26 mouse cellular contexts compared by ENCODE assay signal in genomic region chr3:129227331-129227730, GRCm38 (mm10). TPM values are rescaled to one million over a fixed set of nuclear protein-coding genes. Genes with fewer than 3 reads are reported as not detected.
DNase-seq lines count a peak whose midpoint lies in the region; ATAC-seq lines count a peak whose summit lies in the region.
"Had no signal": no experiment of that assay in that cellular context is flagged by ENCODE, and none has a peak within 500 bp of the region (broad histone marks: within the 10 kb centered on the region; RNA-seq: fewer than 3 reads in every experiment).

No protein-coding gene starts in this region.

- H3K27ac ChIP-seq in heart, embryonic 16.5 days (ENCODE audit: low read length) = no peak overlapping the region
- H3K27ac ChIP-seq in embryonic facial prominence, embryonic 10.5 days (replicated peaks) = no peak overlapping the region
- no peak overlapping the region for H3K27ac ChIP-seq in forebrain, embryonic 13.5 days
- H3K27ac ChIP-seq: gastrocnemius, adult 2 months; hindbrain, embryonic 15.5 days; layer of hippocampus, adult 2 months; limb, embryonic 13.5 days; liver, embryonic 12.5 days; midbrain, embryonic 12.5 days had no signal

- peak overlapping the region; percentile 2; the same call in 1 of the 2 replicates for H3K4me2 ChIP-seq in heart, embryonic 16.5 days (ENCODE audit: low read depth, low read length)
- no peak overlapping the region for H3K4me2 ChIP-seq in forebrain, embryonic 13.5 days
- H3K4me2 ChIP-seq: hindbrain, embryonic 15.5 days; limb, embryonic 13.5 days; liver, embryonic 12.5 days; midbrain, embryonic 12.5 days had no signal

- intact Hi-C loops in heart, postnatal 10 days (cut with DNase I) = no loop called here

- H3K9me3 ChIP-seq in heart, embryonic 16.5 days (replicated peaks; ENCODE audit: control insufficient read depth, low read length) = no peaks in the 10 kb centered on the region
- no peaks in the 10 kb centered on the region for H3K9me3 ChIP-seq in embryonic facial prominence, embryonic 10.5 days
- no peaks in the 10 kb centered on the region for H3K9me3 ChIP-seq in forebrain, embryonic 13.5 days (replicated peaks)
- H3K9me3 ChIP-seq: hindbrain, embryonic 15.5 days; limb, embryonic 13.5 days; liver, embryonic 12.5 days; midbrain, embryonic 12.5 days had no signal

- H3K27me3 ChIP-seq in heart, embryonic 16.5 days (ENCODE audit: control insufficient read depth, insufficient read depth, low read length) = peaks cover 50% of the 10 kb centered on the region
- H3K27me3 ChIP-seq in embryonic facial prominence, embryonic 10.5 days (replicated peaks; ENCODE audit: low read depth, poor library complexity, severe bottlenecking) = peaks cover 75% of the 10 kb centered on the region
- H3K27me3 ChIP-seq in forebrain, embryonic 13.5 days = peaks cover 73% of the 10 kb centered on the region

- peak; percentile 69 for DNase-seq in heart, adult 11 months
- DNase-seq in heart, postnatal 10 days = no peak
- DNase-seq in heart, adult 8-10 months (ENCODE audit: low spot score) = no peak
- peak; percentile 56 for DNase-seq in ES-CJ7 (ENCODE audit: low read depth, low spot score)
- peak; percentile 45 for DNase-seq in embryonic facial prominence, embryonic 10.5 days (ENCODE audit: low spot score)
- DNase-seq in cerebellum, postnatal 14 days = no peak
- DNase-seq: adrenal gland, postnatal 25 days; cerebellum, adult 8-10 months; gastrocnemius, adult 2 months; kidney, postnatal 25 days; lung, adult 18-20 months; lung, postnatal 10 days; right cerebral cortex, postnatal 25 days; spleen, adult 18-20 months; thymus, postnatal 14 days had no signal

- H3K9ac ChIP-seq in heart, embryonic 16.5 days (ENCODE audit: low read length) = no peak overlapping the region
- no peak overlapping the region for H3K9ac ChIP-seq in forebrain, embryonic 13.5 days
- H3K9ac ChIP-seq: hindbrain, embryonic 15.5 days; limb, embryonic 13.5 days; liver, embryonic 12.5 days; midbrain, embryonic 12.5 days had no signal

- H3K4me3 ChIP-seq in heart, embryonic 16.5 days (ENCODE audit: low read length) = no peak overlapping the region
- no peak overlapping the region for H3K4me3 ChIP-seq in embryonic facial prominence, embryonic 10.5 days
- H3K4me3 ChIP-seq in forebrain, embryonic 13.5 days = no peak overlapping the region
- H3K4me3 ChIP-seq: gastrocnemius, adult 2 months; hindbrain, embryonic 15.5 days; layer of hippocampus, adult 2 months; limb, embryonic 13.5 days; liver, embryonic 12.5 days; midbrain, embryonic 12.5 days had no signal

- no peak for ATAC-seq in heart, embryonic 16.5 days (replicated peaks; ENCODE audit: extremely low read depth, insufficient read depth, low FRiP score)
- no peak for ATAC-seq in forebrain, embryonic 13.5 days
- ATAC-seq: intestine, postnatal 0 days; liver, embryonic 12.5 days had no signal

- H3K36me3 ChIP-seq in heart, embryonic 16.5 days (ENCODE audit: control insufficient read depth, insufficient read depth) = no peaks in the 10 kb centered on the region
- no peaks in the 10 kb centered on the region for H3K36me3 ChIP-seq in embryonic facial prominence, embryonic 10.5 days (replicated peaks)
- no peaks in the 10 kb centered on the region for H3K36me3 ChIP-seq in forebrain, embryonic 13.5 days (ENCODE audit: poor library complexity, severe bottlenecking)
- H3K36me3 ChIP-seq: hindbrain, embryonic 15.5 days; limb, embryonic 13.5 days; liver, embryonic 12.5 days; midbrain, embryonic 12.5 days had no signal

- 0 out of 2 replicates have a peak, but pooled peaks cover 3% of the 10 kb centered on the region for H3K4me1 ChIP-seq in heart, embryonic 16.5 days (ENCODE audit: control insufficient read depth, insufficient read depth, low read length)
- H3K4me1 ChIP-seq in embryonic facial prominence, embryonic 10.5 days = peaks cover 33% of the 10 kb centered on the region
- no peaks in the 10 kb centered on the region for H3K4me1 ChIP-seq in forebrain, embryonic 13.5 days
- H3K4me1 ChIP-seq: hindbrain, embryonic 15.5 days; liver, embryonic 12.5 days had no signal

- 17% methylated on average over 5 of the region's 5 CpGs for WGBS in heart, embryonic 16.5 days
- 3% methylated on average over 5 of the region's 5 CpGs for WGBS in embryonic facial prominence, embryonic 10.5 days
- WGBS in forebrain, embryonic 13.5 days = 0% methylated on average over 5 of the region's 5 CpGs

RNA-seq across cellular contexts. Expression of gene Pitx2, which starts 27.7 kb away (rescaled TPM):
- 1 to 10 TPM; 1.4 to 1.6 TPM for total RNA-seq in heart, postnatal 10 days (2021)
- 16.3 and 26.9 TPM in 2 replicates for polyA plus RNA-seq in heart, embryonic 16.5 days (2015; fragmentation: Nextera tagmentation; extraction: Ambion mirVana)
- 1 to 10 TPM in 1 of 4 experiments, under 1 TPM in 3; 0.57 to 1.4 (median 0.69) TPM for total RNA-seq in heart, adult 8-10 months (2022)
- polyA plus RNA-seq in embryonic facial prominence, embryonic 10.5 days (2016; fragmentation: Nextera tagmentation; extraction: Ambion mirVana) = 41.4 and 43.8 TPM in 2 replicates
- 7.2 and 22.8 TPM in 2 replicates for polyA plus RNA-seq in forebrain, embryonic 13.5 days (2015; fragmentation: Nextera tagmentation; extraction: Ambion mirVana)
- total RNA-seq: layer of hippocampus, adult 2 months; layer of hippocampus, postnatal 25 days; left cerebral cortex, postnatal 14 days had no signal
- polyA plus RNA-seq: frontal cortex, adult 2 months had no signal

Comparison
In these comparisons a context has a peak if more than half of its experiments do, and no peak if none do; other contexts are left out.
1. DNase-seq: peak in heart, adult 11 months (single experiment), ES-CJ7 (single experiment) and embryonic facial prominence, embryonic 10.5 days (single experiment); none in heart, postnatal 10 days (0 of 2), heart, adult 8-10 months (single experiment) and cerebellum, postnatal 14 days (0 of 2).